Mouse (Mus musculus): Measurements from ENCODE around the gene Ing2. TPM values are rescaled to one million over a fixed set of nuclear protein-coding genes. Genes with fewer than 3 reads are reported as not detected.

The Ing2 gene
- total and polyA plus RNA-seq, 3 experiments = 7.2 to 22.0 (median 16.8) TPM

- Histone ChIP-seq H3K27me3 (replicated peaks) (no peaks in the 10 kb centered on the region), H3K27ac (ENCODE audit: insufficient read depth, low read depth) (no peak overlapping the region), H3K9ac (ENCODE audit: insufficient read depth, low read depth) (no peak overlapping the region), H3K4me2 (ENCODE audit: insufficient read depth, low read depth, poor library complexity, severe bottlenecking) (no peak overlapping the region), H3K36me3 (replicated peaks in 1 of 2; ENCODE audit: control insufficient read depth in 1 of 2, insufficient read depth in 1 of 2, low read length in 1 of 2) (peaks cover 5 to 32% of the 10 kb centered on the region in 2 experiments), H3K79me2 (replicated peaks; ENCODE audit: control insufficient read depth, extremely low read depth, insufficient read depth, poor library complexity, severe bottlenecking) (no peaks in the 10 kb centered on the region), H3K9me3 (replicated peaks; ENCODE audit: low read length) (no peaks in the 10 kb centered on the region), H3K4me1 (ENCODE audit: control insufficient read depth in 1 of 2, insufficient read depth in 2 of 2) (peaks cover 0 to 4% of the 10 kb centered on the region in 2 experiments; a peak in 2 of 4 replicates), H3K4me3 (replicated peaks in 1 of 3; ENCODE audit: low read depth in 2 of 3, low read length in 2 of 3, poor library complexity in 1 of 3) (no peak overlapping the region)
- in situ Hi-C loops (cut with MboI; ENCODE audit: low pct_ligation_motif_present, low pct_unique_long_range_greater_than_20kb, low sequenced_read_pairs) (no loop called here), dilution Hi-C loops (cut with MboI; ENCODE audit: extremely low pct_ligation_motif_present, extremely low pct_unique_long_range_greater_than_20kb, low sequenced_read_pairs) (no loop called here)
- TF ChIP-seq MEF2A (IDR thresholded peaks at IDR 0.05; ENCODE audit: borderline replicate concordance, low read depth, low read length) (no peak), NRF1 (IDR thresholded peaks at IDR 0.05; ENCODE audit: low read depth, low read length) (no peak), CHD1 (IDR thresholded peaks at IDR 0.05; ENCODE audit: low read depth, low read length) (no peak), CTCF (conservative IDR thresholded peaks at IDR 0.05 in 1 of 2, IDR thresholded peaks at IDR 0.05 in 1 of 2; ENCODE audit: low read depth in 2 of 2, low read length in 2 of 2) (no peak), TBP (conservative IDR thresholded peaks at IDR 0.05; ENCODE audit: low read depth, low read length) (no peak), SIN3A (IDR thresholded peaks at IDR 0.05; ENCODE audit: low read length) (no peak), POLR2A (IDR thresholded peaks at IDR 0.05; ENCODE audit: low read depth, low read length) (no peak), PAX5 (IDR thresholded peaks at IDR 0.05; ENCODE audit: low read length) (no peak), POLR2AphosphoS2 (IDR thresholded peaks at IDR 0.05; ENCODE audit: low read depth, low read length) (no peak), USF2 (conservative IDR thresholded peaks at IDR 0.05; ENCODE audit: low read depth, low read length) (no peak), ZMIZ1 (IDR thresholded peaks at IDR 0.05; ENCODE audit: low read depth, low read length) (no peak), E2F4 (IDR thresholded peaks at IDR 0.05; ENCODE audit: insufficient replicate concordance, low read depth, low read length) (no peak), JUN (IDR thresholded peaks at IDR 0.05; ENCODE audit: insufficient read depth, low read depth, low read length) (no peak), GABPA (IDR thresholded peaks at IDR 0.05; ENCODE audit: insufficient replicate concordance, low read depth, low read length) (no peak), MYC (IDR thresholded peaks at IDR 0.05; ENCODE audit: low read depth, low read length) (no peak), KAT2A (IDR thresholded peaks at IDR 0.05; ENCODE audit: insufficient replicate concordance, low read length) (no peak), TCF12 (IDR thresholded peaks at IDR 0.05; ENCODE audit: low read depth, low read length) (no peak), ELF1 (IDR thresholded peaks at IDR 0.05; ENCODE audit: low read depth, low read length) (no peak), NELFE (IDR thresholded peaks at IDR 0.05; ENCODE audit: low read depth, low read length) (no peak)
- no peak for DNase-seq (ENCODE audit: extremely low read depth)
Observed at GRCm38 (mm10) chr8:47664231-47664785, 11.0 kb downstream of the Ing2 start.

- Histone ChIP-seq H3K4me2 (ENCODE audit: insufficient read depth, low read depth, poor library complexity, severe bottlenecking) (no peak overlapping the region), H3K4me3 (replicated peaks in 1 of 3; ENCODE audit: low read depth in 2 of 3, low read length in 2 of 3, poor library complexity in 1 of 3) (no peak overlapping the region), H3K9me3 (replicated peaks; ENCODE audit: low read length) (no peaks in the 10 kb centered on the region), H3K27me3 (replicated peaks) (no peaks in the 10 kb centered on the region), H3K9ac (ENCODE audit: insufficient read depth, low read depth) (no peak overlapping the region), H3K27ac (ENCODE audit: insufficient read depth, low read depth) (no peak overlapping the region), H3K4me1 (ENCODE audit: control insufficient read depth in 1 of 2, insufficient read depth in 2 of 2) (peaks cover 0 to 4% of the 10 kb centered on the region in 2 experiments; a peak in 2 of 4 replicates), H3K36me3 (replicated peaks in 1 of 2; ENCODE audit: control insufficient read depth in 1 of 2, insufficient read depth in 1 of 2, low read length in 1 of 2) (peaks cover 2 to 21% of the 10 kb centered on the region in 2 experiments), H3K79me2 (replicated peaks; ENCODE audit: control insufficient read depth, extremely low read depth, insufficient read depth, poor library complexity, severe bottlenecking) (no peaks in the 10 kb centered on the region)
- no peak for DNase-seq (ENCODE audit: extremely low read depth)
- in situ Hi-C loops (cut with MboI; ENCODE audit: low pct_ligation_motif_present, low pct_unique_long_range_greater_than_20kb, low sequenced_read_pairs) = no loop called here
- dilution Hi-C loops (cut with MboI; ENCODE audit: extremely low pct_ligation_motif_present, extremely low pct_unique_long_range_greater_than_20kb, low sequenced_read_pairs) = no loop called here
- TF ChIP-seq ETS1 (conservative IDR thresholded peaks at IDR 0.05; ENCODE audit: low read depth, low read length) (no peak), MEF2A (IDR thresholded peaks at IDR 0.05; ENCODE audit: borderline replicate concordance, low read depth, low read length) (no peak), TBP (conservative IDR thresholded peaks at IDR 0.05; ENCODE audit: low read depth, low read length) (no peak), GABPA (IDR thresholded peaks at IDR 0.05; ENCODE audit: insufficient replicate concordance, low read depth, low read length) (no peak)
Observed at GRCm38 (mm10) chr8:47663201-47663600, 12.2 kb downstream of the Ing2 start.

All from CH12.LX (cell line).